Mouse (Mus musculus) Muller cell, postnatal 12 days (primary cell): ENCODE measurements at regions not wholly inside any gene's neighbourhood (a gene's known extent, or its start where the extent isn't known, plus 50 kb on each side); places are given as distances from the start of the nearest gene placed in this dataset.
A peak's percentile ranks its signal among the peaks of the same experiment; 100 is the strongest.

Source experiments
- DNase-seq: peaks from one replicate; pipeline ENCODE4 v3.0.0-alpha.2; 2015; ENCODE audit errors: inconsistent ontology term

- peak; percentile 4 for DNase-seq
Observed at GRCm38 (mm10) chr1:27895333-27895732, 884.7 kb downstream of the Gm597 start.

GRCm38 (mm10) chr1:27883771-27884170 is 896.3 kb downstream of the Gm597 start:
- no peak for DNase-seq
